Mouse (Mus musculus): ENCODE results near the gene Spo11.

DNA sequence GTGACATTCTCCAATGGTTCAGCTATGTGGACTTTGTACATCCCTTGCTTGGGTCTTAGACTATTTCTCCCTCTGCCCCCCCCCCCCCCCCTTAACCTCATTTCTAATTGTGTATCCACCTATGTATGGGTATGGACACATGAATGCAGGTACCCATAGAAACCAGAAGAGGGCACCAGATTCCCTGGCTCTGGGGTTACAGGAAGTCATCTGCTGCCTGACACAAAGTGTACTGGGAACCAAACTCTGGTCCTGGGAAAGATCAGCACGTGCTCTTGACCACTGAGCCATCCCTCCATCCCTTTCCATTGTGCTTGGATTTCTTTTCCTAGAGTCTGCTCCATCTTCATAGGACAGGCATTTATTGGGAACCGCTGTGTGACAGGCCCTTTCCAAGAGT lies 25.5 kb upstream of the Spo11 start:
- no peak for TF ChIP-seq CTCF (IDR thresholded peaks at IDR 0.05; ENCODE audit: low read depth)
- no peak for TF ChIP-seq EP300 (IDR thresholded peaks at IDR 0.05; ENCODE audit: low read depth)
